Mouse (Mus musculus) MEL (cell line): Measurements from ENCODE around the gene Pias3.
"Not testable (repeated sequence)": the region's sequence is repeated elsewhere in the genome, so short reads cannot be mapped to it uniquely, and the experiment has no call there.

Experiments
- CTCF ChIP-seq, 3 experiments: IDR thresholded peaks in 2 of 3; conservative IDR thresholded peaks in 1 of 3; 2 replicates each; pipeline ENCODE4 v1.5.1; 2011 to 2012; ENCODE audit warnings: low read length in 3 of 3, low read depth in 2 of 3, mild to moderate bottlenecking in 2 of 3, improper control_type of control experiment in 1 of 3, inconsistent platforms in 1 of 3, mixed read lengths in 1 of 3, moderate library complexity in 1 of 3; ENCODE audit not compliant: control insufficient read depth in 1 of 3, insufficient read depth in 1 of 3, poor library complexity in 1 of 3, severe bottlenecking in 1 of 3
- GABPA ChIP-seq: IDR thresholded peaks from 2 replicates; pipeline ENCODE4 v1.6.1; 2012; ENCODE audit warnings: low read depth, mild to moderate bottlenecking, inconsistent platforms, low read length, improper control_type of control experiment, moderate library complexity
- MAFK ChIP-seq: IDR thresholded peaks from 2 replicates; pipeline ENCODE4 v1.6.1; 2011; ENCODE audit warnings: low read depth, mild to moderate bottlenecking, low read length, improper control_type of control experiment, borderline replicate concordance
- NRF1 ChIP-seq: IDR thresholded peaks from 2 replicates; pipeline ENCODE4 v1.6.1; 2014; ENCODE audit warnings: low read depth, mild to moderate bottlenecking, inconsistent platforms, low read length, improper control_type of control experiment, moderate library complexity; ENCODE audit not compliant: poor library complexity, insufficient read depth, severe bottlenecking
- POLR2A ChIP-seq, 2 experiments: IDR thresholded peaks; 2 replicates each; pipeline ENCODE4 v1.6.1; 2011 to 2012; ENCODE audit warnings: low read length in 2 of 2, mild to moderate bottlenecking in 2 of 2, control low read depth in 1 of 2, improper control_type of control experiment in 1 of 2, low read depth in 1 of 2, moderate library complexity in 1 of 2; ENCODE audit not compliant: control insufficient read depth in 1 of 2, insufficient read depth in 1 of 2, poor library complexity in 1 of 2

- TF ChIP-seq CTCF (IDR thresholded peaks at IDR 0.05 in 2 of 3, conservative IDR thresholded peaks at IDR 0.05 in 1 of 3; ENCODE audit: control insufficient read depth in 1 of 3, insufficient read depth in 1 of 3, low read depth in 2 of 3, low read length in 3 of 3, poor library complexity in 1 of 3, severe bottlenecking in 1 of 3) = peak; percentile 20 to 60 (median 34); a peak in 5 of 6 replicates
- not testable (repeated sequence) for TF ChIP-seq POLR2A (IDR thresholded peaks at IDR 0.05; ENCODE audit: control insufficient read depth in 1 of 2, insufficient read depth in 1 of 2, low read depth in 1 of 2, low read length in 2 of 2, poor library complexity in 1 of 2); MAFK; GABPA; NRF1
Observed at GRCm38 (mm10) chr3:96740279-96740678, 44.1 kb downstream of the Pias3 start.
